Mouse (Mus musculus): ENCODE measurements around the gene Bace1.

- TF ChIP-seq CTCF (IDR thresholded peaks at IDR 0.05; ENCODE audit: low read depth, low read length) (no peak), TAL1 (conservative IDR thresholded peaks at IDR 0.05; ENCODE audit: low read depth, low read length) (no peak), POLR2AphosphoS5 (IDR thresholded peaks at IDR 0.05; ENCODE audit: insufficient replicate concordance, low read depth, low read length) (no peak)
Measured at GRCm38 (mm10) chr9:45843007-45843406, 4.6 kb downstream of the Bace1 start.
